Mouse (Mus musculus): ENCODE results near the gene Gm38394.
"Not testable (repeated sequence)": the region's sequence is repeated elsewhere in the genome, so short reads cannot be mapped to it uniquely, and the experiment has no call there.

The Gm38394 gene

GRCm38 (mm10) chr1:133661203-133661933, at the start of gene Gm38394:
TSS of gene Gm38394 (minus strand) at chr1:133661318.
- peak; percentile 96 to 98 for DNase-seq (ENCODE audit: low spot score in 2 of 2)

- no peak for DNase-seq (ENCODE audit: low spot score in 2 of 2)
These were observed 49.8 kb upstream of the Gm38394 start for GRCm38 (mm10) chr1:133710895-133711294.

- DNase-seq (ENCODE audit: low spot score in 2 of 2) = no peak
These were observed 48.2 kb upstream of the Gm38394 start for GRCm38 (mm10) chr1:133709292-133709691.

- not testable (repeated sequence) for DNase-seq (ENCODE audit: low spot score in 2 of 2)
These were observed 40.7 kb upstream of the Gm38394 start for GRCm38 (mm10) chr1:133701824-133702223.

GRCm38 (mm10) chr1:133697935-133698620, 37.0 kb upstream of the Gm38394 start:
- DNase-seq (ENCODE audit: low spot score in 2 of 2) = no peak

- peak in 1 of 2 experiments; percentile 47 for DNase-seq (ENCODE audit: low spot score in 2 of 2)
These were observed 34.8 kb upstream of the Gm38394 start for GRCm38 (mm10) chr1:133695901-133696300.

- DNase-seq (ENCODE audit: low spot score in 2 of 2) = no peak
These were observed 33.8 kb upstream of the Gm38394 start for GRCm38 (mm10) chr1:133694876-133695275.

GRCm38 (mm10) chr1:133694301-133694700, 33.2 kb upstream of the Gm38394 start:
- no peak for DNase-seq (ENCODE audit: low spot score in 2 of 2)

GRCm38 (mm10) chr1:133693536-133694114, 32.5 kb upstream of the Gm38394 start:
- DNase-seq (ENCODE audit: low spot score in 2 of 2) = no peak

GRCm38 (mm10) chr1:133692195-133692594, 31.1 kb upstream of the Gm38394 start:
- DNase-seq (ENCODE audit: low spot score in 2 of 2) = no peak

GRCm38 (mm10) chr1:133691046-133691445, 29.9 kb upstream of the Gm38394 start:
- no peak for DNase-seq (ENCODE audit: low spot score in 2 of 2)

- no peak for DNase-seq (ENCODE audit: low spot score in 2 of 2)
These were observed 28.8 kb upstream of the Gm38394 start, which contains the start of gene Lax1 for GRCm38 (mm10) chr1:133689897-133690296. TSS of gene Lax1 (minus strand) at chr1:133690108.

- DNase-seq (ENCODE audit: low spot score in 2 of 2) = no peak
These were observed 27.2 kb upstream of the Gm38394 start for GRCm38 (mm10) chr1:133688301-133688700.

- DNase-seq (ENCODE audit: low spot score in 2 of 2) = no peak
These were observed 24.8 kb upstream of the Gm38394 start for GRCm38 (mm10) chr1:133685749-133686519.

GRCm38 (mm10) chr1:133671801-133672200, 10.7 kb upstream of the Gm38394 start:
- no peak for DNase-seq (ENCODE audit: low spot score in 2 of 2)

- DNase-seq (ENCODE audit: low spot score in 2 of 2) = no peak
These were observed 10.1 kb upstream of the Gm38394 start for GRCm38 (mm10) chr1:133671266-133671665.

- no peak for DNase-seq (ENCODE audit: low spot score in 2 of 2)
These were observed 9.7 kb upstream of the Gm38394 start for GRCm38 (mm10) chr1:133670776-133671175.

- no peak for DNase-seq (ENCODE audit: low spot score in 2 of 2)
These were observed 9.1 kb upstream of the Gm38394 start for GRCm38 (mm10) chr1:133670190-133670589.

- no peak for DNase-seq (ENCODE audit: low spot score in 2 of 2)
These were observed 7.5 kb upstream of the Gm38394 start for GRCm38 (mm10) chr1:133668618-133669017.

- no peak for DNase-seq (ENCODE audit: low spot score in 2 of 2)
These were observed 6.6 kb upstream of the Gm38394 start for GRCm38 (mm10) chr1:133667721-133668120.

- not testable (repeated sequence) for DNase-seq (ENCODE audit: low spot score in 2 of 2)
These were observed 4.6 kb upstream of the Gm38394 start for GRCm38 (mm10) chr1:133665713-133666112.

Data from right cerebral cortex, postnatal 10 days (tissue).